Mouse (Mus musculus): ENCODE measurements around the gene Lgals2.
"Not testable (repeated sequence)": the region's sequence is repeated elsewhere in the genome, so short reads cannot be mapped to it uniquely, and the experiment has no call there.

Gene Lgals2

GRCm38 (mm10) chr15:78855303-78855965 lies at the start of gene Lgals2:
Gene Lgals2, minus strand, starts transcription at chr15:78855529.
- no peak for DNase-seq

- peak; percentile 84 for DNase-seq
Measured at GRCm38 (mm10) chr15:78903243-78903642, 47.9 kb upstream of the Lgals2 start.

- no peak for DNase-seq
Measured at GRCm38 (mm10) chr15:78901422-78901789, 46.1 kb upstream of the Lgals2 start.

- no peak for DNase-seq
Measured at GRCm38 (mm10) chr15:78900585-78901421, 45.5 kb upstream of the Lgals2 start.

GRCm38 (mm10) chr15:78899740-78900584 lies 44.6 kb upstream of the Lgals2 start, which contains the start of gene Sh3bp1:
Gene Sh3bp1, plus strand, starts transcription at chr15:78899768.
- peak; percentile 88 for DNase-seq

- no peak for DNase-seq
Measured at GRCm38 (mm10) chr15:78899409-78899739, 44.0 kb upstream of the Lgals2 start, which contains the start of gene Gm49510. Gene Gm49510, plus strand, starts transcription at chr15:78899667.

- no peak for DNase-seq
Measured at GRCm38 (mm10) chr15:78898507-78899001, 43.2 kb upstream of the Lgals2 start.

GRCm38 (mm10) chr15:78897488-78897887 lies 42.2 kb upstream of the Lgals2 start:
- peak; percentile 85 for DNase-seq

- peak; percentile 78 for DNase-seq
Measured at GRCm38 (mm10) chr15:78896149-78896548, 40.8 kb upstream of the Lgals2 start.

GRCm38 (mm10) chr15:78895741-78896140 lies 40.4 kb upstream of the Lgals2 start:
- no peak for DNase-seq

- DNase-seq, result no peak
Measured at GRCm38 (mm10) chr15:78894726-78895125, 39.4 kb upstream of the Lgals2 start.

- no peak for DNase-seq
Measured at GRCm38 (mm10) chr15:78892440-78892839, 37.1 kb upstream of the Lgals2 start.

GRCm38 (mm10) chr15:78889401-78889853 lies 34.1 kb upstream of the Lgals2 start:
- DNase-seq, result peak; percentile 83

- no peak for DNase-seq
Measured at GRCm38 (mm10) chr15:78881828-78882227, 26.5 kb upstream of the Lgals2 start.

GRCm38 (mm10) chr15:78880432-78880831 lies 25.1 kb upstream of the Lgals2 start:
- DNase-seq, result no peak

- not testable (repeated sequence) for DNase-seq
Measured at GRCm38 (mm10) chr15:78878792-78879516, 23.6 kb upstream of the Lgals2 start.

- no peak for DNase-seq
Measured at GRCm38 (mm10) chr15:78877810-78878390, 22.6 kb upstream of the Lgals2 start.

- DNase-seq, result peak; percentile 91
Measured at GRCm38 (mm10) chr15:78876991-78877809, 21.9 kb upstream of the Lgals2 start, which contains the start of gene Gga1. Gene Gga1, plus strand, starts transcription at chr15:78877190.

GRCm38 (mm10) chr15:78876258-78876696 lies 20.9 kb upstream of the Lgals2 start:
- DNase-seq, result peak; percentile 77

GRCm38 (mm10) chr15:78875537-78875936 lies 20.2 kb upstream of the Lgals2 start:
- DNase-seq, result no peak

GRCm38 (mm10) chr15:78874989-78875388 lies 19.7 kb upstream of the Lgals2 start:
- DNase-seq, result no peak

All from liver (tissue).